Mouse (Mus musculus) brown adipose tissue, adult 24 weeks (tissue): ENCODE measurements around the gene Zyg11a. TPM values are rescaled to one million over a fixed set of nuclear protein-coding genes. Genes with fewer than 3 reads are reported as not detected.
A peak's percentile ranks its signal among the peaks of the same experiment; 100 is the strongest.
"Not testable (repeated sequence)": the region's sequence is repeated elsewhere in the genome, so short reads cannot be mapped to it uniquely, and the experiment has no call there.

ENCODE experiments used
- H3K27ac ChIP-seq: fragments of 200-500 bp; replicated peaks from 2 replicates; pipeline ENCODE4 v1.5.1; 2012; ENCODE audit warnings: low read depth, mild to moderate bottlenecking, low read length
- H3K4me1 ChIP-seq: fragments of 200-500 bp; 2 replicates; pipeline ENCODE4 v1.6.1; 2012; ENCODE audit warnings: low read length, mixed read lengths; ENCODE audit not compliant: control insufficient read depth, insufficient read depth, insufficient read length
- H3K4me3 ChIP-seq: fragments of 200-500 bp; 2 replicates; pipeline ENCODE4 v1.5.1; 2012; ENCODE audit warnings: low read depth, mild to moderate bottlenecking, low read length, moderate library complexity; ENCODE audit not compliant: insufficient read depth
- polyA plus RNA-seq: library from polyadenylated mRNA; stranded (reverse); fragments of >200 nt; gene quantifications from 2 replicates; pipeline ENCODE4 v1.2.4, GENCODE M21; 2012; ENCODE audit not compliant: missing spikeins, insufficient read depth, insufficient read length

Gene Zyg11a
- polyA plus RNA-seq, 1 experiment, result 1.9 TPM

- H3K27ac ChIP-seq, result no peak overlapping the region
- no peaks in the 10 kb centered on the region for H3K4me1 ChIP-seq
- H3K4me3 ChIP-seq, result no peak overlapping the region
These were observed 49.8 kb downstream of the Zyg11a start for GRCm38 (mm10) chr4:108168056-108168455.

GRCm38 (mm10) chr4:108166874-108167273, 51.0 kb downstream of the Zyg11a start:
- Histone ChIP-seq H3K4me3 (no peak overlapping the region), H3K27ac (no peak overlapping the region), H3K4me1 (no peaks in the 10 kb centered on the region)

DNA sequence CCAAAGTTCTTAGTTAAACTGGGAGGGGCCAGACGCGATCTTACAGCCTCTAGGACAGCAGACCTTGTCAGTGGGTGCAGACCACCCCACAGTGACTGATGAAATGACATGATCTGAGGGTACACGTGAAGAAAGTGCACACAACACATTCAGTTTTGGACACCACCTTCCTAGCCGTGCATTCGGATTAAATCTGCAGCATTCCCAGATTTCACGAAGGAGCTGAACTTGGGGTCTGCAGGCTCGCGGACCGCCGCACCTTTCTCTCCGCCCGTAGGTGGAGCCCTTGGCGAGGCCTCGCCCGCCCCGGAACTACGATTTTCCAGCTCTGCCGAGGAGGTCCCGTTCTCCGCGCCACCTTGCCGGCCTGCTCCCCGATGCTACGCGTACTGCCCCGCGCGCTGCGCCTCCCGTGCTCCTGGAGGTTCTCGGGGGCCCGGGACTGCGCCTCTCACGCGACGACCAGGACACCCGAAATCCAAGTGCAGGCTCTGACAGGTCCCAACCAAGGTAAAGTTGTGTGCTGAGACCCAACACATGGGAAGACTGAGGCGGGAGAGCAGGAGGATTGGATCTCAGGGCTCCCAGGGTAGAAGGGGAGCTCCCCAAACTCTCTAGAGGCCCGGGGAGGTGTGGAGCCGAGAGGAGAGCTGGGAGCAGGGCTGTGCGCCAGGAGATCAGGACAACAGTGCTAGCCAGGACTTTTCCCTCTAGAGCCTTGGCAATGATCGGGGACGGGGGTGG, 52.5 kb downstream of the Zyg11a start, which contains the start of gene Echdc2:
Echdc2 (plus strand) TSS at position 286 of the 744 bp plus-strand sequence.
- Histone ChIP-seq H3K27ac (no peak within 1 kb of the TSS), H3K4me3 (peak within 1 kb of the TSS; percentile 77), H3K4me1 (no peaks in the 10 kb centered on the region)

DNA sequence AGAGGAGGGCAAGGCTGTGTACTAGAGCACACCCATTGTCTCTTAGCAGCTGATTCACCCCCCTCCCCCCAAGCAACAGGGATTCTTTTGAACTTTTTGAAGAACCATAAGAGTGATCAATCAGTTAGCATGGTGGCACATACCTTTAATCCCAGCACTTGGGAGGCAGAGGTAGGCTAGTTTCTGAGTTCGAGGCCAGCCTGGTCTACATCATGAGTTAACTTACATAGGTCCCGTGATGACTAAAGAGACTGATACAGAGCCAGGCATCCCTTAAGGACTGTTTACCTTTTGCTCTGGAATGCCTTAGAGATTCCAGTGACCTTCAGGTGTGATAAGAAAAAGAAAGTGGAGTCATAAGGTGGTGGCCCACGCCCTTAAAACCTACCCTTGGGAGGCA, 54.6 kb downstream of the Zyg11a start:
- Histone ChIP-seq H3K4me3 (no peak overlapping the region), H3K4me1 (no peaks in the 10 kb centered on the region), H3K27ac (no peak overlapping the region)

- Histone ChIP-seq H3K4me3 (no peak overlapping the region), H3K4me1 (no peaks in the 10 kb centered on the region), H3K27ac (no peak overlapping the region)
These were observed 55.9 kb downstream of the Zyg11a start for GRCm38 (mm10) chr4:108161936-108162335.

DNA sequence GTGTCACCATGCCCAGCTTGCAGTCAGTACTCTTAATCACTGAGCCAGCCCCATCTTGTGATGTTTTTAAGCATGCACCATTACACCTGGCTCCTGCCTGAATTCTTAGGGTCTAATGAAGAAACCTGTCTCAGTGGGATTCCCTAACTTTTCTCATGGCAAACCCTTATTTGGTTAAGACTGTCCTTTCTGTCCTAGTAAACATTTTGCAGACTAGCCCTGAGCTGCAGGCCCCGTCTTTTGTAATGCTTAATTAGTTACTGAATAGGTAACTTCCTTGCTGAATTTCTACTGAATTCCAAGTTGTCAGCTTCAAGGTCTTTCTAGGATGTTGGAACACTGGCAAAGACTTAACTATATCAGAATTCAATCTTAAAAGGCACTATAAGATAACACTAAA, 62.7 kb downstream of the Zyg11a start:
- not testable (repeated sequence) for H3K27ac ChIP-seq, H3K4me1 ChIP-seq, H3K4me3 ChIP-seq

GRCm38 (mm10) chr4:108145554-108145953, 72.3 kb downstream of the Zyg11a start:
- not testable (repeated sequence) for H3K4me3 ChIP-seq, H3K4me1 ChIP-seq, H3K27ac ChIP-seq

GRCm38 (mm10) chr4:108144880-108145279, 73.0 kb downstream of the Zyg11a start, which contains the start of gene Scp2:
TSS of gene Scp2 (minus strand) at chr4:108144998.
- H3K27ac ChIP-seq, result no peak within 1 kb of the TSS

DNA sequence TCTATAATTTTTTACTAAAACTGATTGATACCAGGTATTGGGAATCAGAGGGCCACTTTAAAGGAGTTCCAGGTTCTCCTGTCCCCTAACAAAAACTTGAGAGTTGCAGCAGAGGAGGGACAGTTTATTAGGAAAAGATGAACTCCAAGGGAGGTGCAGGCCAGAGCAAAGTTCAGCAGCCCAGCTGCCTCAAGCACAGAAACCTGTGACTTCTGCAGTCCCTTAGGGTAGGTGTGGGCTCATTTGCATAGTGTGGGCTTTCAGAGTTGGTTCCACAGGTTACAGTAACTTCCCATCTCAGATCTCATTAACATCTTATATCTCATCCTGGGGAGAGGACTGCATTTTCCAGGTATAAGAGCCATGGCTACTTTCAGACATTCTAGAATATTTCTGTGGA, 74.1 kb downstream of the Zyg11a start:
- Histone ChIP-seq H3K27ac (no peak overlapping the region), H3K4me3 (no peak overlapping the region)

More at GRCm38 (mm10) chr4:108144880-108145279, 73.0 kb downstream of the Zyg11a start, which contains the start of gene Scp2:
- no peak within 1 kb of the TSS for H3K4me3 ChIP-seq
- no peaks in the 10 kb centered on the region for H3K4me1 ChIP-seq

GRCm38 (mm10) chr4:108143178-108143577, 74.7 kb downstream of the Zyg11a start:
- not testable (repeated sequence) for H3K4me3 ChIP-seq, H3K27ac ChIP-seq, H3K4me1 ChIP-seq

More for the DNA sequence above, 74.1 kb downstream of the Zyg11a start:
- no peaks in the 10 kb centered on the region for H3K4me1 ChIP-seq

- Histone ChIP-seq H3K27ac (no peak overlapping the region), H3K4me1 (no peaks in the 10 kb centered on the region), H3K4me3 (no peak overlapping the region)
These were observed 80.9 kb downstream of the Zyg11a start for GRCm38 (mm10) chr4:108136938-108137337.

Other genes with a start within 250 kb of the Zyg11a start
- gene Slc1a7, start 249.7 kb downstream of the Zyg11a start, polyA plus RNA-seq, result not detected in 2 replicates
- gene Podn, start 121.6 kb downstream of the Zyg11a start, polyA plus RNA-seq, result 11.4 and 19.9 TPM in 2 replicates
- 804 and 975 TPM in 2 replicates for gene Scp2, start 73.0 kb downstream of the Zyg11a start, polyA plus RNA-seq
- 25.7 and 31.1 TPM in 2 replicates for gene Echdc2, start 52.6 kb downstream of the Zyg11a start, polyA plus RNA-seq
- 16.2 and 18.3 TPM in 2 replicates for gene Zyg11b, start 83.0 kb upstream of the Zyg11a start, polyA plus RNA-seq
- gene Coa7, start 110.1 kb upstream of the Zyg11a start, polyA plus RNA-seq, result 36.8 and 56.8 TPM in 2 replicates
- gene Shisal2a, start 165.3 kb upstream of the Zyg11a start, polyA plus RNA-seq, result not detected in 2 replicates
- 4.6 and 13.0 TPM in 2 replicates for gene Gpx7, start 188.9 kb upstream of the Zyg11a start, polyA plus RNA-seq
- 5.9 and 8.0 TPM in 2 replicates for gene Tut4, start 241.4 kb upstream of the Zyg11a start, polyA plus RNA-seq